Mouse (Mus musculus): ENCODE data around the gene Gen1. TPM values are rescaled to one million over a fixed set of nuclear protein-coding genes. Genes with fewer than 3 reads are reported as not detected.

Gen1 gene
- polyA plus RNA-seq (2017; shearing (Covaris generic)) = 1 to 10 TPM; 3.3 to 5.0 TPM

GRCm38 (mm10) chr12:11265382-11266281 is at the start of gene Gen1, which contains the start of gene Smc6:
Gene Gen1, minus strand, starts transcription at chr12:11265801.
Gene Smc6, plus strand, starts transcription at chr12:11265886.
- ATAC-seq = peak; percentile 86

- no peak for ATAC-seq
Measured at GRCm38 (mm10) chr12:11313840-11314239, 48.2 kb upstream of the Gen1 start.

GRCm38 (mm10) chr12:11311106-11311505 is 45.5 kb upstream of the Gen1 start:
- ATAC-seq = no peak

GRCm38 (mm10) chr12:11306753-11307645 is 41.4 kb upstream of the Gen1 start:
- no peak for ATAC-seq

GRCm38 (mm10) chr12:11300858-11301257 is 35.3 kb upstream of the Gen1 start:
- peak; percentile 87 for ATAC-seq

GRCm38 (mm10) chr12:11286382-11286781 is 20.8 kb upstream of the Gen1 start:
- ATAC-seq = no peak

- ATAC-seq = peak; percentile 52
Measured at GRCm38 (mm10) chr12:11281584-11281983, 16.0 kb upstream of the Gen1 start.

GRCm38 (mm10) chr12:11279886-11280285 is 14.3 kb upstream of the Gen1 start:
- peak; percentile 64 for ATAC-seq

GRCm38 (mm10) chr12:11277207-11277606 is 11.6 kb upstream of the Gen1 start:
- no peak for ATAC-seq

- ATAC-seq = no peak
Measured at GRCm38 (mm10) chr12:11276632-11277031, 11.0 kb upstream of the Gen1 start.

GRCm38 (mm10) chr12:11273185-11273584 is 7.6 kb upstream of the Gen1 start:
- ATAC-seq = no peak

- ATAC-seq = no peak
Measured at GRCm38 (mm10) chr12:11272568-11272967, 7.0 kb upstream of the Gen1 start.

GRCm38 (mm10) chr12:11267030-11267429 is 1.4 kb upstream of the Gen1 start:
- ATAC-seq = no peak

GRCm38 (mm10) chr12:11266282-11266985 is 833 bp upstream of the Gen1 start:
- peak; percentile 25 for ATAC-seq

GRCm38 (mm10) chr12:11264895-11265294 is 706 bp downstream of the Gen1 start:
- ATAC-seq = no peak

GRCm38 (mm10) chr12:11250322-11250721 is 15.3 kb downstream of the Gen1 start:
- no peak for ATAC-seq

- ATAC-seq = no peak
Measured at GRCm38 (mm10) chr12:11247460-11247859, 18.1 kb downstream of the Gen1 start.

- ATAC-seq = no peak
Measured at GRCm38 (mm10) chr12:11235996-11236395, 29.6 kb downstream of the Gen1 start.

GRCm38 (mm10) chr12:11230267-11230666 is 35.3 kb downstream of the Gen1 start:
- peak; percentile 93 for ATAC-seq

- ATAC-seq = no peak
Measured at GRCm38 (mm10) chr12:11226529-11227268, 38.9 kb downstream of the Gen1 start.

GRCm38 (mm10) chr12:11226123-11226522 is 39.5 kb downstream of the Gen1 start:
- ATAC-seq = no peak

GRCm38 (mm10) chr12:11224722-11225121 is 40.9 kb downstream of the Gen1 start:
- no peak for ATAC-seq

Measured in activated CD4-positive, CD25-positive, alpha-beta regulatory T cell, adult 4 months (primary cell).